Mouse (Mus musculus) forebrain, embryonic 10.5 days (tissue): ENCODE results near the gene Ubash3b. TPM values are rescaled to one million over a fixed set of nuclear protein-coding genes. Genes with fewer than 3 reads are reported as not detected.

Source experiments
- DNase-seq: peaks from one replicate; pipeline ENCODE4 v3.0.0-alpha.2; 2017; ENCODE audit warnings: low spot score; ENCODE audit errors: extremely low spot score
- H3K27ac ChIP-seq: fragments of 300-500 bp; sonication (generic); 2 replicates; pipeline ENCODE4 v1.5.1; 2016; ENCODE audit warnings: mild to moderate bottlenecking
- H3K27me3 ChIP-seq: fragments of 300-500 bp; sonication (generic); 2 replicates; pipeline ENCODE4 v1.6.1; 2016; ENCODE audit warnings: mild to moderate bottlenecking; ENCODE audit not compliant: poor library complexity, severe bottlenecking
- H3K36me3 ChIP-seq: fragments of 300-500 bp; sonication (generic); replicated peaks from 2 replicates; pipeline ENCODE4 v1.6.1; 2016; ENCODE audit warnings: mild to moderate bottlenecking, moderate library complexity
- H3K4me1 ChIP-seq: fragments of 300-500 bp; sonication (generic); 2 replicates; pipeline ENCODE4 v1.6.1; 2016
- H3K4me3 ChIP-seq: fragments of 300-500 bp; sonication (generic); 2 replicates; pipeline ENCODE4 v1.5.1; 2016; ENCODE audit warnings: mild to moderate bottlenecking, moderate library complexity
- H3K9me3 ChIP-seq: fragments of 300-500 bp; sonication (generic); 2 replicates; pipeline ENCODE4 v1.6.1; 2016; ENCODE audit warnings: mild to moderate bottlenecking, moderate library complexity
- WGBS: fragments of 180-500 bp; shearing (Covaris S2); methylation state at CpG from one replicate; pipeline ENCODE4 v1.1.7; 2016; 5-methylcytosine and 5-hydroxymethylcytosine counted together
- polyA plus RNA-seq: library from polyadenylated mRNA; unstranded; fragments of >200 nt; fragmentation: Nextera tagmentation; extraction: Ambion mirVana; gene quantifications from 2 replicates; pipeline ENCODE4 v1.2.1, GENCODE M21; 2016

The Ubash3b gene
- polyA plus RNA-seq, 1 experiment from 2014 or later = 3.8 TPM

GRCm38 (mm10) chr9:41121701-41122354 is 39.7 kb downstream of the Ubash3b start:
- DNase-seq = no peak
- H3K9me3 ChIP-seq = no peaks in the 10 kb centered on the region
- H3K27ac ChIP-seq = no peak overlapping the region
- WGBS = 91% methylated on average over 6 of the region's 6 CpGs
- H3K27me3 ChIP-seq = no peaks in the 10 kb centered on the region
- H3K4me3 ChIP-seq = no peak overlapping the region
- peaks cover 8% of the 10 kb centered on the region; the same call in 1 of the 2 replicates for H3K4me1 ChIP-seq
- H3K36me3 ChIP-seq = no peaks in the 10 kb centered on the region

- Histone ChIP-seq H3K4me1 (peaks cover 8% of the 10 kb centered on the region; the same call in 1 of the 2 replicates), H3K9me3 (no peaks in the 10 kb centered on the region), H3K4me3 (no peak overlapping the region), H3K27ac (no peak overlapping the region), H3K27me3 (no peaks in the 10 kb centered on the region), H3K36me3 (no peaks in the 10 kb centered on the region)
- 88% methylated on average over 6 of the region's 6 CpGs for WGBS
- no peak for DNase-seq
Observed at GRCm38 (mm10) chr9:41119958-41120357, 41.5 kb downstream of the Ubash3b start.

GRCm38 (mm10) chr9:41118065-41118464 is 43.4 kb downstream of the Ubash3b start:
- Histone ChIP-seq H3K4me3 (no peak overlapping the region), H3K27me3 (no peaks in the 10 kb centered on the region), H3K4me1 (peaks cover 8% of the 10 kb centered on the region; the same call in 1 of the 2 replicates), H3K9me3 (no peaks in the 10 kb centered on the region), H3K27ac (no peak overlapping the region), H3K36me3 (no peaks in the 10 kb centered on the region)
- WGBS = 78% methylated on average over 7 of the region's 7 CpGs
- DNase-seq = no peak

- no peaks in the 10 kb centered on the region for H3K9me3 ChIP-seq
- H3K27ac ChIP-seq = no peak overlapping the region
- no peak for DNase-seq
- H3K27me3 ChIP-seq = no peaks in the 10 kb centered on the region
- no peak overlapping the region for H3K4me3 ChIP-seq
- WGBS = 91% methylated on average over 12 of the region's 12 CpGs
- peaks cover 8% of the 10 kb centered on the region; the same call in 1 of the 2 replicates for H3K4me1 ChIP-seq
- H3K36me3 ChIP-seq = no peaks in the 10 kb centered on the region
Observed at GRCm38 (mm10) chr9:41116126-41116525, 45.4 kb downstream of the Ubash3b start.

GRCm38 (mm10) chr9:41114367-41114766 is 47.1 kb downstream of the Ubash3b start:
- DNase-seq = no peak
- no peaks in the 10 kb centered on the region for H3K9me3 ChIP-seq
- WGBS = 90% methylated on average over 9 of the region's 9 CpGs
- no peaks in the 10 kb centered on the region for H3K36me3 ChIP-seq
- H3K4me1 ChIP-seq = peaks cover 4% of the 10 kb centered on the region; the same call in 1 of the 2 replicates
- H3K4me3 ChIP-seq = no peak overlapping the region
- H3K27me3 ChIP-seq = no peaks in the 10 kb centered on the region
- H3K27ac ChIP-seq = no peak overlapping the region

- WGBS = 87% methylated on average over 7 of the region's 7 CpGs
- H3K4me3 ChIP-seq = no peak overlapping the region
- no peaks in the 10 kb centered on the region for H3K9me3 ChIP-seq
- peaks cover 9% of the 10 kb centered on the region for H3K4me1 ChIP-seq
- H3K27me3 ChIP-seq = no peaks in the 10 kb centered on the region
- no peaks in the 10 kb centered on the region for H3K36me3 ChIP-seq
- no peak overlapping the region for H3K27ac ChIP-seq
- DNase-seq = no peak
Observed at GRCm38 (mm10) chr9:41109749-41110148, 51.7 kb downstream of the Ubash3b start.

GRCm38 (mm10) chr9:41108324-41109180 is 52.9 kb downstream of the Ubash3b start:
- no peak for DNase-seq
- H3K36me3 ChIP-seq = no peaks in the 10 kb centered on the region
- H3K27ac ChIP-seq = no peak overlapping the region
- H3K27me3 ChIP-seq = no peaks in the 10 kb centered on the region
- H3K9me3 ChIP-seq = no peaks in the 10 kb centered on the region
- peaks cover 10% of the 10 kb centered on the region for H3K4me1 ChIP-seq
- no peak overlapping the region for H3K4me3 ChIP-seq
- WGBS = 93% methylated on average over 14 of the region's 14 CpGs

GRCm38 (mm10) chr9:41105201-41105643 is 56.3 kb downstream of the Ubash3b start:
- H3K27me3 ChIP-seq = no peaks in the 10 kb centered on the region
- no peaks in the 10 kb centered on the region for H3K36me3 ChIP-seq
- DNase-seq = no peak
- no peaks in the 10 kb centered on the region for H3K9me3 ChIP-seq
- peaks cover 10% of the 10 kb centered on the region for H3K4me1 ChIP-seq
- WGBS = 55% methylated on average over 7 of the region's 7 CpGs
- 0 out of 2 replicates have a peak overlapping the region, but pooled peaks have one; percentile 40 for H3K27ac ChIP-seq
- H3K4me3 ChIP-seq = no peak overlapping the region

- no peaks in the 10 kb centered on the region for H3K9me3 ChIP-seq
- H3K4me1 ChIP-seq = peaks cover 20% of the 10 kb centered on the region
- no peak overlapping the region for H3K27ac ChIP-seq
- no peaks in the 10 kb centered on the region for H3K36me3 ChIP-seq
- no peak overlapping the region for H3K4me3 ChIP-seq
- no peaks in the 10 kb centered on the region for H3K27me3 ChIP-seq
- WGBS = 92% methylated on average over 8 of the region's 8 CpGs
- DNase-seq = no peak
Observed at GRCm38 (mm10) chr9:41103722-41104121, 57.8 kb downstream of the Ubash3b start.

- H3K27ac ChIP-seq = no peak overlapping the region
- WGBS = 77% methylated on average over 10 of the region's 10 CpGs
- no peak overlapping the region for H3K4me3 ChIP-seq
- DNase-seq = no peak
- no peaks in the 10 kb centered on the region for H3K9me3 ChIP-seq
- H3K36me3 ChIP-seq = no peaks in the 10 kb centered on the region
- H3K27me3 ChIP-seq = no peaks in the 10 kb centered on the region
- peaks cover 30% of the 10 kb centered on the region for H3K4me1 ChIP-seq
Observed at GRCm38 (mm10) chr9:41102613-41103012, 58.9 kb downstream of the Ubash3b start.

- no peak overlapping the region for H3K27ac ChIP-seq
- no peak for DNase-seq
- WGBS = 81% methylated on average over 8 of the region's 8 CpGs
- H3K9me3 ChIP-seq = no peaks in the 10 kb centered on the region
- H3K36me3 ChIP-seq = no peaks in the 10 kb centered on the region
- H3K4me1 ChIP-seq = peaks cover 22% of the 10 kb centered on the region
- no peaks in the 10 kb centered on the region for H3K27me3 ChIP-seq
- H3K4me3 ChIP-seq = no peak overlapping the region
Observed at GRCm38 (mm10) chr9:41099897-41100296, 61.6 kb downstream of the Ubash3b start.

GRCm38 (mm10) chr9:41099067-41099466 is 62.4 kb downstream of the Ubash3b start:
- H3K9me3 ChIP-seq = no peaks in the 10 kb centered on the region
- WGBS = 56% methylated on average over 5 of the region's 5 CpGs
- no peaks in the 10 kb centered on the region for H3K27me3 ChIP-seq
- peak overlapping the region; percentile 20 for H3K27ac ChIP-seq
- no peak for DNase-seq
- no peaks in the 10 kb centered on the region for H3K36me3 ChIP-seq
- H3K4me1 ChIP-seq = peaks cover 20% of the 10 kb centered on the region
- no peak overlapping the region for H3K4me3 ChIP-seq

GRCm38 (mm10) chr9:41098065-41098464 is 63.4 kb downstream of the Ubash3b start:
- Histone ChIP-seq H3K27me3 (no peaks in the 10 kb centered on the region), H3K9me3 (no peaks in the 10 kb centered on the region), H3K4me3 (no peak overlapping the region), H3K27ac (peak overlapping the region; percentile 21; the same call in 1 of the 2 replicates), H3K4me1 (peaks cover 20% of the 10 kb centered on the region), H3K36me3 (no peaks in the 10 kb centered on the region)
- DNase-seq = no peak
- 76% methylated on average over 6 of the region's 6 CpGs for WGBS
